Mouse (Mus musculus) midbrain, embryonic 13.5 days (tissue): ENCODE results near the gene Acta1. TPM values are rescaled to one million over a fixed set of nuclear protein-coding genes. Genes with fewer than 3 reads are reported as not detected.
A peak's percentile ranks its signal among the peaks of the same experiment; 100 is the strongest.

Experiments used
- ATAC-seq: fragments of 200-750 bp; cut with Nextera tagmentation; 2 replicates; pipeline ENCODE4 v1.8.0; 2017; ENCODE audit warnings: mild to moderate bottlenecking, moderate TSS enrichment, moderate library complexity
- H3K27ac ChIP-seq: fragments of 300-500 bp; sonication (generic); 2 replicates; pipeline ENCODE4 v1.5.1; 2015; ENCODE audit warnings: inconsistent platforms, mild to moderate bottlenecking, moderate library complexity
- H3K27me3 ChIP-seq: fragments of 300-500 bp; sonication (generic); 2 replicates; pipeline ENCODE4 v1.6.1; 2015; ENCODE audit warnings: mild to moderate bottlenecking, inconsistent platforms
- H3K36me3 ChIP-seq: fragments of 300-500 bp; sonication (generic); 2 replicates; pipeline ENCODE4 v1.6.1; 2015; ENCODE audit warnings: mild to moderate bottlenecking, inconsistent platforms
- H3K4me1 ChIP-seq: fragments of 300-500 bp; sonication (generic); replicated peaks from 2 replicates; pipeline ENCODE4 v1.6.1; 2015; ENCODE audit warnings: inconsistent platforms
- H3K4me2 ChIP-seq: fragments of 300-500 bp; sonication (generic); replicated peaks from 2 replicates; pipeline ENCODE4 v1.6.1; 2015; ENCODE audit warnings: moderate library complexity, mild to moderate bottlenecking, inconsistent platforms
- H3K4me3 ChIP-seq: fragments of 300-500 bp; sonication (generic); replicated peaks from 2 replicates; pipeline ENCODE4 v1.5.1; 2015; ENCODE audit warnings: mild to moderate bottlenecking, inconsistent platforms
- H3K9ac ChIP-seq: fragments of 300-500 bp; sonication (generic); replicated peaks from 2 replicates; pipeline ENCODE4 v1.6.1; 2015; ENCODE audit warnings: mild to moderate bottlenecking, inconsistent platforms
- H3K9me3 ChIP-seq: fragments of 300-500 bp; sonication (generic); 2 replicates; pipeline ENCODE4 v1.6.1; 2016; ENCODE audit warnings: mild to moderate bottlenecking, inconsistent platforms
- WGBS: fragments of 180-500 bp; shearing (Covaris S2); methylation state at CpG from one replicate; pipeline ENCODE4 v1.1.7; 2015; 5-methylcytosine and 5-hydroxymethylcytosine counted together
- polyA plus RNA-seq: library from polyadenylated mRNA; unstranded; fragments of >200 nt; fragmentation: Nextera tagmentation; extraction: Ambion mirVana; gene quantifications from 2 replicates; pipeline ENCODE4 v1.2.1, GENCODE M21; 2015

Acta1 gene
- polyA plus RNA-seq, 1 experiment from 2014 or later: 2.3 TPM

- Histone ChIP-seq H3K9ac (no peak overlapping the region), H3K4me3 (0 out of 2 replicates have a peak overlapping the region, but pooled peaks have one; percentile 91), H3K27ac (no peak overlapping the region), H3K9me3 (no peaks in the 10 kb centered on the region), H3K27me3 (peaks cover 15% of the 10 kb centered on the region; the same call in 1 of the 2 replicates), H3K4me2 (peak overlapping the region; percentile 86; the same call in 1 of the 2 replicates), H3K4me1 (peaks cover 16% of the 10 kb centered on the region), H3K36me3 (no peaks in the 10 kb centered on the region)
- no peak for ATAC-seq
- 69% methylated on average over 3 of the region's 3 CpGs for WGBS
Observed at GRCm38 (mm10) chr8:123857361-123857760, 37.2 kb downstream of the Acta1 start.

DNA sequence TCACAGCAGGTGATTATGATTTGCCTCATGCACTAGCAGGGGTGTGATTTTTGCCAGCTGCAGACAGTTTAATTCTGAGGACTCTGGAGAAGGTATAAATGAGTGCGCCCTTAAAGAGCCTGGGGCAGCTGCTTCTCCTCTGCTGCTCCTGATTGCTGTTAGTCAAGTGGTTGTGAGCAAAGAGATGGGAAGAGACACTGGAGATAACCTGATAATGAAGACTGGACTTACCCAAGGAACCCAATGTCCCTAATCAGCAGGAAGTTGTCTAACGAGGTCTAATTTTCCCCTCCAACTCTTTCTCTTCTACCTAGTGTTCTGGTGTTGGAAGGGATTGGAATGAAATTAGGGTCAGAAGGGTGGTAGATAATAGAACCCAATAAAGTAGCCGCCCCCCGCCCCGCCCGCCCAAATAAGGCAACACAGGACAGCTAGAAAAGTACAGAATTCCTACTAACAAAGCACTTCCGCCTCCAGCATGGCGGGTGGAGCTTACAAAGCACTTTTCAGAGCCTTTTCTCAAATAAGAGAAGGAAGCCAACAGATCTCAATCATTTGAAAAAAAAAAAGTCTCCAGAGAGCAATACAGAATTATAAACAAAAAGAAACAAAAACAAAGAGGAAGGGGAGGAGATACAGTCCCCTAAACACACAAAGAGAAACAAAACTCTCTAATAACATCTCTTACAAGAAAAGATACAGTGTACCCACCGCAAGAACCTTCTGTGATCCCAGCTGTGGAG is 39.6 kb downstream of the Acta1 start:
- no peak overlapping the region for H3K9ac ChIP-seq
- H3K4me1 ChIP-seq: peaks cover 16% of the 10 kb centered on the region
- H3K9me3 ChIP-seq: no peaks in the 10 kb centered on the region
- H3K27ac ChIP-seq: no peak overlapping the region
- no peaks in the 10 kb centered on the region for H3K27me3 ChIP-seq
- no peak overlapping the region for H3K4me3 ChIP-seq
- 93% methylated on average over 9 of the region's 9 CpGs for WGBS
- H3K4me2 ChIP-seq: no peak overlapping the region
- ATAC-seq: no peak
- no peaks in the 10 kb centered on the region for H3K36me3 ChIP-seq

- H3K27me3 ChIP-seq: no peaks in the 10 kb centered on the region
- no peak overlapping the region for H3K9ac ChIP-seq
- peaks cover 16% of the 10 kb centered on the region for H3K4me1 ChIP-seq
- no peak overlapping the region for H3K4me3 ChIP-seq
- ATAC-seq: no peak
- no peak overlapping the region for H3K4me2 ChIP-seq
- no peaks in the 10 kb centered on the region for H3K36me3 ChIP-seq
- WGBS: 95% methylated on average over 1 of the region's 1 CpGs
- H3K27ac ChIP-seq: no peak overlapping the region
- H3K9me3 ChIP-seq: no peaks in the 10 kb centered on the region
Observed at GRCm38 (mm10) chr8:123854252-123854651, 40.3 kb downstream of the Acta1 start.

DNA sequence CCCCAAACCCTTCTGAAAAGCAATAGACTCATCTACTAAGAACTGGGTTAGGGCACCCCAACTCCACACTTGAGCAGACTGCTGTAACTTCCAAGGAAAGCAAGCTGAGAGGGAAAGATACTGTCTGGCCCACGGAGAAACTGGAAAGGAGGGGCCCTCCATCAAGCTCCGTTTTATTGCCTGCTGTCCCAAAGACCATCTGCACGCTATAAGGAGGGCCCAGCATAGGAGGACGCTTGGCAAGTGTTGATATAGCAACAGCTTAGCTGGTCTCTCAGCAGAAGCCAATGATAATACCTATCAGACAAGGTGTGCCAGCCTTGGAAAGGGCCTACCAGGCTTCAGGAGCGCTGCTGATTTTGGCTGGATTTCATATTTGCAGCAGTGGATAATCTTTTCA is 43.0 kb downstream of the Acta1 start:
- H3K4me1 ChIP-seq: no peaks in the 10 kb centered on the region
- no peaks in the 10 kb centered on the region for H3K27me3 ChIP-seq
- H3K9ac ChIP-seq: no peak overlapping the region
- no peak for ATAC-seq
- no peaks in the 10 kb centered on the region for H3K9me3 ChIP-seq
- no peak overlapping the region for H3K4me3 ChIP-seq
- no peak overlapping the region for H3K4me2 ChIP-seq
- no peaks in the 10 kb centered on the region for H3K36me3 ChIP-seq
- WGBS: 71% methylated on average over 5 of the region's 5 CpGs
- no peak overlapping the region for H3K27ac ChIP-seq

GRCm38 (mm10) chr8:123849352-123849751 is 45.2 kb downstream of the Acta1 start:
- H3K36me3 ChIP-seq: 0 out of 2 replicates have a peak, but pooled peaks cover 4% of the 10 kb centered on the region
- H3K4me2 ChIP-seq: no peak overlapping the region
- no peaks in the 10 kb centered on the region for H3K4me1 ChIP-seq
- no peak overlapping the region for H3K4me3 ChIP-seq
- no peaks in the 10 kb centered on the region for H3K27me3 ChIP-seq
- no peak overlapping the region for H3K9ac ChIP-seq
- H3K27ac ChIP-seq: no peak overlapping the region
- no peak for ATAC-seq
- 91% methylated on average over 4 of the region's 4 CpGs for WGBS
- no peaks in the 10 kb centered on the region for H3K9me3 ChIP-seq

GRCm38 (mm10) chr8:123847546-123847945 is 47.0 kb downstream of the Acta1 start:
- no peak for ATAC-seq
- Histone ChIP-seq H3K4me3 (no peak overlapping the region), H3K4me1 (no peaks in the 10 kb centered on the region), H3K9ac (no peak overlapping the region), H3K36me3 (0 out of 2 replicates have a peak, but pooled peaks cover 4% of the 10 kb centered on the region), H3K4me2 (no peak overlapping the region), H3K27me3 (no peaks in the 10 kb centered on the region), H3K9me3 (no peaks in the 10 kb centered on the region), H3K27ac (no peak overlapping the region)
- WGBS: 75% methylated on average over 3 of the region's 3 CpGs

GRCm38 (mm10) chr8:123846509-123846908 is 48.0 kb downstream of the Acta1 start:
- Histone ChIP-seq H3K4me3 (no peak overlapping the region), H3K4me2 (no peak overlapping the region), H3K9me3 (no peaks in the 10 kb centered on the region), H3K27ac (no peak overlapping the region), H3K36me3 (0 out of 2 replicates have a peak, but pooled peaks cover 4% of the 10 kb centered on the region), H3K4me1 (no peaks in the 10 kb centered on the region), H3K9ac (no peak overlapping the region), H3K27me3 (no peaks in the 10 kb centered on the region)
- 93% methylated on average over 11 of the region's 12 CpGs for WGBS
- no peak for ATAC-seq

DNA sequence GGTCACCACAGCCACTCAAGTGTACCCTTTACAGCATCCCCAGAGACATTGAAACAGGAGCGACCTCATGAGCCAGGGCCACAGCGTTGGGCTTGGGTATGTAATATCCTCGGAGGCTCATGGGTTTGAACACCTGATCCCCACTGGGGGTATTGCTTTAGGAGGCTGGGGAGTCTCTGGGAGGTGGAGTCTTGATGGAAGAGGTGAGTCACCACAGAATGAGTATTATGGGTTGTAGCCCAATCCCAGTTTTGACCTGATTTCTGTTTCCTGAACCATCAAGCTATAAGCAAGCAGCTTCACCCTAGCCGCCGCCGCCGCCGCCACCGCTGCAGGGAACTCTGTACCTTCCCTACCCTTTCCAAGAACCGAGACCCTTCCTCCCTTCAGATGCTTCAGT is 48.6 kb downstream of the Acta1 start:
- Histone ChIP-seq H3K4me2 (no peak overlapping the region), H3K27me3 (no peaks in the 10 kb centered on the region), H3K27ac (no peak overlapping the region), H3K4me1 (no peaks in the 10 kb centered on the region), H3K4me3 (no peak overlapping the region), H3K9me3 (no peaks in the 10 kb centered on the region), H3K36me3 (peaks cover 7% of the 10 kb centered on the region; the same call in 1 of the 2 replicates), H3K9ac (no peak overlapping the region)
- ATAC-seq: no peak
- 93% methylated on average over 10 of the region's 10 CpGs for WGBS

DNA sequence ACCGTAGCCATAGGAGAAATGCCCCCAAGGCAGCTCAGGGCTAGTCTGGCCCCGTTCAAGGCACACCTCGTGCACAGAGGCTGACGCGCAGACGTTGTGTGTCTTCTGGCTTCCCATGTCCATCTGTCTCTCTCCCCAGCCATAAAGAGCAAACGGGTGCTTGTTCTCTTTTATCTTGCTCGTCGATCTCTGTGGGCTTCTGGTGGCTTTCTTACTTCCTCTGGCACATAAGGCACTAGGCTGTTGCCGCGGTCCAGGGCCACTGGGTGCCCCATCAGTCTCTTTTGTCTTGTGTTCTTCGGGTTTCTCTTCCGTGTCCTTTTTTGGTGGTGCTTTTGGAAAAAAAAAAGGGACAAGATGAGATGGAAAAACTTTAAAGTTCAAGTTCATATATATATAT is 49.4 kb downstream of the Acta1 start:
- Histone ChIP-seq H3K9ac (no peak overlapping the region), H3K4me2 (no peak overlapping the region), H3K4me3 (no peak overlapping the region), H3K9me3 (no peaks in the 10 kb centered on the region), H3K27ac (no peak overlapping the region), H3K36me3 (peaks cover 7% of the 10 kb centered on the region; the same call in 1 of the 2 replicates), H3K4me1 (no peaks in the 10 kb centered on the region), H3K27me3 (no peaks in the 10 kb centered on the region)
- no peak for ATAC-seq
- WGBS: 93% methylated on average over 13 of the region's 13 CpGs

DNA sequence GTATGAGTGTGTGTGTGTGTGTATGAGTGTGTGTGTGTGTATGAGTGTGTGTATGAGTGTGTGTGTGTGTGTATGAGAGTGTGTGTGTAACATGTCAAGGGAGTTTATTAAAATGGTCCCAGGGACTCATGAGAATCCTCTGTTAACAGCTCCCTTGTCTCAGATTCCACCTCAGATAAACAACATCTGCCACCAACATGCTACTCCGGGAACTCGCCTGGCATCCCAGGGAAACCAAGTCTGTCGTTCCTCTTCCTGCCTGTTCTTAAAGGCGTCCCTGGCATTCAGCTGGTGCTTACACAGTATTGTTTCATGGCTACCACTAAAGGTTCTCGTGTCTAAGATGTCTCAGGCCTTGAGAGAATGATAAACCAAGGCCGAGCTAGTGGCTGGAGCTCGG is 50.2 kb downstream of the Acta1 start:
- no peaks in the 10 kb centered on the region for H3K27me3 ChIP-seq

GRCm38 (mm10) chr8:123842086-123842485 is 52.5 kb downstream of the Acta1 start:
- Histone ChIP-seq H3K36me3 (peaks cover 14% of the 10 kb centered on the region), H3K27me3 (no peaks in the 10 kb centered on the region), H3K4me1 (no peaks in the 10 kb centered on the region), H3K9ac (no peak overlapping the region), H3K4me3 (no peak overlapping the region), H3K9me3 (no peaks in the 10 kb centered on the region; the same call in 1 of the 2 replicates), H3K4me2 (no peak overlapping the region), H3K27ac (no peak overlapping the region)
- ATAC-seq: no peak
- WGBS: 91% methylated on average over 12 of the region's 12 CpGs

More for the DNA sequence above, 50.2 kb downstream of the Acta1 start:
- H3K27ac ChIP-seq: no peak overlapping the region
- no peaks in the 10 kb centered on the region for H3K4me1 ChIP-seq
- no peak overlapping the region for H3K4me2 ChIP-seq
- H3K9ac ChIP-seq: no peak overlapping the region
- ATAC-seq: no peak
- no peak overlapping the region for H3K4me3 ChIP-seq
- H3K36me3 ChIP-seq: peaks cover 7% of the 10 kb centered on the region; the same call in 1 of the 2 replicates
- H3K9me3 ChIP-seq: no peaks in the 10 kb centered on the region
- 89% methylated on average over 7 of the region's 7 CpGs for WGBS
